Mouse (Mus musculus): ENCODE measurements around the gene Ifnar2.
"Not testable (repeated sequence)": the region's sequence is repeated elsewhere in the genome, so short reads cannot be mapped to it uniquely, and the experiment has no call there.

The Ifnar2 gene

GRCm38 (mm10) chr16:91432720-91433328 is 60.2 kb downstream of the Ifnar2 start:
- DNase-seq: no peak

- DNase-seq: no peak
Measured at GRCm38 (mm10) chr16:91433329-91433933, 60.8 kb downstream of the Ifnar2 start.

GRCm38 (mm10) chr16:91434119-91434518 is 61.5 kb downstream of the Ifnar2 start:
- DNase-seq: no peak

- no peak for DNase-seq
Measured at GRCm38 (mm10) chr16:91438081-91438480, 65.5 kb downstream of the Ifnar2 start.

- not testable (repeated sequence) for DNase-seq
Measured at GRCm38 (mm10) chr16:91438599-91438998, 66.0 kb downstream of the Ifnar2 start.

- peak; percentile 77 for DNase-seq
Measured at GRCm38 (mm10) chr16:91441366-91441765, 68.8 kb downstream of the Ifnar2 start.

GRCm38 (mm10) chr16:91441811-91442240 is 69.2 kb downstream of the Ifnar2 start:
- DNase-seq: no peak

- no peak for DNase-seq
Measured at GRCm38 (mm10) chr16:91442446-91442845, 69.9 kb downstream of the Ifnar2 start.

GRCm38 (mm10) chr16:91443211-91443611 is 70.6 kb downstream of the Ifnar2 start:
- DNase-seq: no peak

GRCm38 (mm10) chr16:91444847-91445246 is 72.3 kb downstream of the Ifnar2 start:
- DNase-seq: no peak

- no peak for DNase-seq
Measured at GRCm38 (mm10) chr16:91445566-91445965, 73.0 kb downstream of the Ifnar2 start.

GRCm38 (mm10) chr16:91446778-91447511 is 74.4 kb downstream of the Ifnar2 start:
- no peak for DNase-seq

- peak; percentile 74 for DNase-seq
Measured at GRCm38 (mm10) chr16:91447512-91447900, 74.9 kb downstream of the Ifnar2 start.

GRCm38 (mm10) chr16:91448088-91448487 is 75.5 kb downstream of the Ifnar2 start:
- DNase-seq: no peak

- DNase-seq: no peak
Measured at GRCm38 (mm10) chr16:91448895-91449294, 76.3 kb downstream of the Ifnar2 start.

GRCm38 (mm10) chr16:91450137-91451064 is 77.8 kb downstream of the Ifnar2 start:
- DNase-seq: no peak

GRCm38 (mm10) chr16:91451949-91452348 is 79.4 kb downstream of the Ifnar2 start:
- DNase-seq: no peak

- no peak for DNase-seq
Measured at GRCm38 (mm10) chr16:91452363-91452896, 79.8 kb downstream of the Ifnar2 start.

Measured in kidney, adult 11 months (tissue).